In the genomic region with DNA sequence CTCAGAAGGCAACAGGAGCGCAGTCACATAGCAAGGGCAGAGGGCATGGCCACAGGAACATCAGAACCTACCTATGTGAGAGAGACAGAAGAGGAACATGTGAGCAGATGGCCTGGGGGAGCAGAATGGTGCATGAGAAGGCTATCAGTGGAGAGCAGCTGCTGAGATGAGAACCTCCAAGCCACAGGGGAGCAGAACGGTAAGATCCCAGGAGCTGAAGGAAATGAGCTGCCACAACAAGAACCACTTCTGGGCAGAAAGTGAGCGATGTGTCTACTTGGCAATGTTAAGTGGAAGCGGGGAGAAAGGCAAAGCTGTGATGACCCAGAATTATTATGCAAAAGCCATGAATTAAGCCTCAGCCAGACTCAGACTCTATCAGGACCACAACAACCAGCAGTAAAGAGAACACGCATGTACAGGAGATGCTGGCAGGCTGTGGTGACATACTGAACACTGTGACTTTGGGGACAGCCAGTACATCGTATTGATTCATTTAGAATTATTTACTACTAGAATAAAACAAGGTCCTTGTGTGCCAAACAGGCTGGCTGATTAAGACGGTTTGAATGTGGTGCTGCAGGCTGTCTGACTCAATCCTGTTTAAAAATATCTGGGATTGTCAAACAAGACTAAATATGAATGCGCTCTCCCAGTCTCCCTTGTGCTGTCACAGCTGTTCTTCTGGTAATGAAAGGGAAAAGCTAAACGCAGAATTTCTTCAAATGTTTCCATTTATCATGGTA, we compare ENCODE assay signal across 9 mouse cellular contexts.
DNase-seq lines count a peak whose midpoint lies in the region; ATAC-seq lines count a peak whose summit lies in the region.
"Had no signal": no experiment of that assay in that cellular context is flagged by ENCODE, and none has a peak within 500 bp of the region (broad histone marks: within the 10 kb centered on the region; RNA-seq: fewer than 3 reads in every experiment).

No protein-coding gene starts in this region.

- H3K9ac ChIP-seq in heart, embryonic 16.5 days (ENCODE audit: low read length) = no peak overlapping the region
- H3K9ac ChIP-seq in hindbrain, embryonic 14.5 days = peak overlapping the region; percentile 16; the same call in 1 of the 2 replicates

- H3K36me3 ChIP-seq in heart, embryonic 16.5 days (ENCODE audit: control insufficient read depth, insufficient read depth) = no peaks in the 10 kb centered on the region
- no peaks in the 10 kb centered on the region for H3K36me3 ChIP-seq in hindbrain, embryonic 14.5 days (replicated peaks; ENCODE audit: control insufficient read depth, insufficient read depth)

- peak overlapping the region; percentile 33; the same call in 1 of the 2 replicates for H3K27ac ChIP-seq in heart, embryonic 16.5 days (ENCODE audit: low read length)
- H3K27ac ChIP-seq in hindbrain, embryonic 14.5 days = 0 out of 2 replicates have a peak overlapping the region, but pooled peaks have one; percentile 4

- intact Hi-C loops in gastrocnemius, postnatal 36 days (cut with DNase I) = no loop called here

- no peaks in the 10 kb centered on the region for H3K27me3 ChIP-seq in heart, embryonic 16.5 days (ENCODE audit: control insufficient read depth, insufficient read depth, low read length)
- no peaks in the 10 kb centered on the region for H3K27me3 ChIP-seq in hindbrain, embryonic 14.5 days (ENCODE audit: control insufficient read depth, insufficient read depth, low read length)

- H3K4me3 ChIP-seq in heart, embryonic 16.5 days (ENCODE audit: low read length) = no peak overlapping the region
- H3K4me3 ChIP-seq in hindbrain, embryonic 14.5 days (replicated peaks; ENCODE audit: low read length) = no peak overlapping the region
- H3K4me3 ChIP-seq: erythroblast, embryonic 14.5 days had no signal

- peaks cover 43% of the 10 kb centered on the region for H3K4me1 ChIP-seq in heart, embryonic 16.5 days (ENCODE audit: control insufficient read depth, insufficient read depth, low read length)
- H3K4me1 ChIP-seq in hindbrain, embryonic 14.5 days (replicated peaks; ENCODE audit: control insufficient read depth, insufficient read depth, low read length) = peaks cover 39% of the 10 kb centered on the region

- WGBS in heart, embryonic 16.5 days = 65% methylated on average over 9 of the region's 9 CpGs
- WGBS in hindbrain, embryonic 14.5 days = 44% methylated on average over 9 of the region's 9 CpGs

- DNase-seq in heart, adult 9 months (ENCODE audit: low spot score in 2 of 2) = no peak
- DNase-seq in thymus, postnatal 14 days = peak; percentile 2
- DNase-seq in thymus, postnatal 10 days (ENCODE audit: low spot score in 2 of 2) = no peak
- no peak for DNase-seq in hindbrain, embryonic 14.5 days (ENCODE audit: low spot score)
- peak; percentile 76 for DNase-seq in telencephalon, adult 2 months (ENCODE audit: low read depth, low spot score)
- no peak for DNase-seq in spleen, postnatal 36 days (ENCODE audit: low spot score in 2 of 2)
- DNase-seq in gastrocnemius, postnatal 36 days = no peak

- no peak overlapping the region for H3K4me2 ChIP-seq in heart, embryonic 16.5 days (ENCODE audit: low read depth, low read length)
- no peak overlapping the region for H3K4me2 ChIP-seq in hindbrain, embryonic 14.5 days (replicated peaks)

- H3K9me3 ChIP-seq in heart, embryonic 16.5 days (replicated peaks; ENCODE audit: control insufficient read depth, low read length) = no peaks in the 10 kb centered on the region
- H3K9me3 ChIP-seq in hindbrain, embryonic 14.5 days (ENCODE audit: control insufficient read depth, low read length) = no peaks in the 10 kb centered on the region

- no peak for ATAC-seq in heart, embryonic 16.5 days (replicated peaks; ENCODE audit: extremely low read depth, insufficient read depth, low FRiP score)
- ATAC-seq in hindbrain, embryonic 14.5 days (ENCODE audit: low FRiP score) = no peak

Comparison
In these comparisons a context has a peak if more than half of its experiments do, and no peak if none do; other contexts are left out.
1. DNase-seq: peak in thymus, postnatal 14 days (single experiment) and telencephalon, adult 2 months (single experiment); none in heart, adult 9 months (0 of 2), thymus, postnatal 10 days (0 of 2), hindbrain, embryonic 14.5 days (single experiment), spleen, postnatal 36 days (0 of 2) and gastrocnemius, postnatal 36 days (0 of 2).